Mouse (Mus musculus) lung, adult 2 months (tissue): ENCODE results near the gene Sstr2.

Experiments
- CTCF ChIP-seq: fragments of 200-500 bp; IDR thresholded peaks from 2 replicates; pipeline ENCODE4 v1.5.1; 2011; ENCODE audit warnings: mild to moderate bottlenecking, low read length, control low read depth; ENCODE audit not compliant: insufficient read depth
- POLR2A ChIP-seq: fragments of 200-500 bp; IDR thresholded peaks from 2 replicates; pipeline ENCODE4 v1.6.1; 2011; ENCODE audit warnings: low read depth, mild to moderate bottlenecking, control low read depth, low read length, borderline replicate concordance; ENCODE audit errors: extremely low read depth

DNA sequence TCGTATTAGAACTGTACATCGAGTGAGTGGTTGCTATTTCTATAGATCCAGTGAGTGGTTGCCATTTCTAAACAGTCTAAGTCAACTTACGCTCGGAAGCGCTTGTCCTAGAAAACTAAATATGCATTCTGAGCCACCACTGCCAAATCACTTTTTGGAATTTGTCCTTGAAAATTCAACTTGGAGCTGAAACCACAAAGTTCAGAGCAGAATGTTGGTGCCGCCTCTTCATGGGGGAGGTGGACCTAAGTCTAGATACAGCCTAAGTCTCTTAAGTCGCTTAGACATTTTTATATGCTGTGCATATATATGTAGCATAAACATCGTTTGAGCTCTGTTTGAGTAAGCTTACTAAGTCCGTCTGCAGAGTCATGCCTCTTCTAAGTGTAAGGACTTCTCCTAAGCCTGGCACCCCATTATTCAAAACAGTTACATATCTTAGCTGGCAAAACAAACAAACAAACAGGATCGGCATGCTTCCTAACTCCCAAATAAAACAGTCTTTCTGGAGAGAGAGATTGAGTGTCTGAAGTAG lies 8.0 kb upstream of the Sstr2 start:
- no peak for TF ChIP-seq POLR2A
- no peak for TF ChIP-seq CTCF
